Mouse (Mus musculus) bone marrow macrophage, adult 2 months (primary cell): Measurements from ENCODE around the gene Mrpl39.

ENCODE experiments used
- CTCF ChIP-seq: IDR thresholded peaks from 2 replicates; pipeline ENCODE4 v1.5.1; 2012; ENCODE audit warnings: low read depth, mild to moderate bottlenecking, low read length, moderate library complexity
- POLR2A ChIP-seq: IDR thresholded peaks from 2 replicates; pipeline ENCODE4 v1.6.1; 2012; ENCODE audit warnings: mild to moderate bottlenecking, low read depth, low read length, borderline replicate concordance

DNA sequence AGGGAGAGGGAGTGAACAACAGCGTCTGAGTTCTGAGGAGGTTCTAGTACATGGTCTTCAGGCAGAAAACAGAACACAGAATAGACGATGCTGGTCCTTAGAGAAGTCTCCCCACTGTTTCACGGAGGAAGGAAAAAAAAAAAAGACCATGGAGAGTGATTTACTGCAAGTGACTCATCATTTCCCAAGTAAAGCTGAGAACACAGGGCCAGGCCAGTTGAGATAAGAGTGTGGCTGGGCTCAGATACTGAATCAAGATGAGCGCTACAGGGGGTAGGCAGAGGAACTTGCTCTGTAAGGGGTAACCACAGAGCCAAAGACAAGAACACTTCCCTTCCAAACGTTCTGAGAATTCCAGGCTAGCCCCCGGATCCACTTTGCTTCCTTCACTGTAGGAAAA, 36.8 kb downstream of the Mrpl39 start:
- TF ChIP-seq CTCF, result no peak
- no peak for TF ChIP-seq POLR2A
